13 mouse cellular contexts compared by ENCODE assay signal in genomic region chr7:19012882-19013281, GRCm38 (mm10). TPM values are rescaled to one million over a fixed set of nuclear protein-coding genes. Genes with fewer than 3 reads are reported as not detected.
A peak's percentile ranks its signal among the peaks of the same experiment; 100 is the strongest.
DNase-seq lines count a peak whose midpoint lies in the region; ATAC-seq lines count a peak whose summit lies in the region.
"Had no signal": no experiment of that assay in that cellular context is flagged by ENCODE, and none has a peak within 500 bp of the region (broad histone marks: within the 10 kb centered on the region; RNA-seq: fewer than 3 reads in every experiment).

No protein-coding gene starts in this region.

- H3K4me3 ChIP-seq in kidney, embryonic 14.5 days (ENCODE audit: low read length) = peak overlapping the region; percentile 40; the same call in 1 of the 2 replicates
- H3K4me3 ChIP-seq in kidney, embryonic 16.5 days (ENCODE audit: low read length) = no peak overlapping the region
- no peak overlapping the region for H3K4me3 ChIP-seq in limb, embryonic 15.5 days
- no peak overlapping the region for H3K4me3 ChIP-seq in stomach, embryonic 15.5 days (replicated peaks)

- no peak overlapping the region for H3K9ac ChIP-seq in kidney, embryonic 14.5 days (ENCODE audit: low read depth, low read length)
- no peak overlapping the region for H3K9ac ChIP-seq in kidney, embryonic 16.5 days (replicated peaks; ENCODE audit: low read length)
- H3K9ac ChIP-seq in limb, embryonic 15.5 days = no peak overlapping the region
- no peak overlapping the region for H3K9ac ChIP-seq in stomach, embryonic 15.5 days

- 34% methylated on average over 2 of the region's 2 CpGs for whole genome bisulfite sequencing in kidney, embryonic 14.5 days
- 42% methylated on average over 2 of the region's 2 CpGs for WGBS in kidney, embryonic 16.5 days
- WGBS in limb, embryonic 15.5 days = 42% methylated on average over 2 of the region's 2 CpGs
- WGBS in stomach, embryonic 15.5 days = 40% methylated on average over 2 of the region's 2 CpGs

- no peak for ATAC-seq in kidney, embryonic 14.5 days (ENCODE audit: low FRiP score, low TSS enrichment)
- ATAC-seq in kidney, embryonic 16.5 days (ENCODE audit: low FRiP score, low TSS enrichment) = no peak
- no peak for ATAC-seq in limb, embryonic 15.5 days (ENCODE audit: insufficient number of reproducible peaks, low FRiP score, low TSS enrichment, low read depth)
- ATAC-seq in stomach, embryonic 15.5 days (ENCODE audit: insufficient read depth, low FRiP score, low read depth) = no peak
- ATAC-seq: midbrain, embryonic 15.5 days had no signal

- H3K9me3 ChIP-seq in kidney, embryonic 14.5 days (ENCODE audit: control insufficient read depth, low read length) = no peaks in the 10 kb centered on the region
- H3K9me3 ChIP-seq in kidney, embryonic 16.5 days (ENCODE audit: low read length) = no peaks in the 10 kb centered on the region
- H3K9me3 ChIP-seq in limb, embryonic 15.5 days = no peaks in the 10 kb centered on the region
- no peaks in the 10 kb centered on the region for H3K9me3 ChIP-seq in stomach, embryonic 15.5 days
- H3K9me3 ChIP-seq: forebrain, embryonic 10.5 days; midbrain, embryonic 15.5 days had no signal

- peaks cover 18% of the 10 kb centered on the region for H3K4me1 ChIP-seq in kidney, embryonic 14.5 days (ENCODE audit: control insufficient read depth, insufficient read depth, low read length)
- peaks cover 16% of the 10 kb centered on the region for H3K4me1 ChIP-seq in kidney, embryonic 16.5 days (ENCODE audit: insufficient read depth, low read length)
- peaks cover 17% of the 10 kb centered on the region for H3K4me1 ChIP-seq in limb, embryonic 15.5 days
- H3K4me1 ChIP-seq in stomach, embryonic 15.5 days = peaks cover 28% of the 10 kb centered on the region

- DNase-seq in cerebellum, adult 11-12 months = peak; percentile 30
- no peak for DNase-seq in cerebellum, postnatal 14 days
- DNase-seq in right cerebral cortex, postnatal 10 days (ENCODE audit: low spot score in 2 of 2) = no peak
- no peak for DNase-seq in urinary bladder, adult 18-20 months (ENCODE audit: low spot score in 2 of 2)

- no peaks in the 10 kb centered on the region for H3K27me3 ChIP-seq in kidney, embryonic 14.5 days (ENCODE audit: control insufficient read depth, insufficient read depth, low read length)
- H3K27me3 ChIP-seq in kidney, embryonic 16.5 days (ENCODE audit: insufficient read depth, low read length) = no peaks in the 10 kb centered on the region
- no peaks in the 10 kb centered on the region for H3K27me3 ChIP-seq in limb, embryonic 15.5 days
- no peaks in the 10 kb centered on the region for H3K27me3 ChIP-seq in stomach, embryonic 15.5 days (replicated peaks)
- H3K27me3 ChIP-seq: midbrain, embryonic 15.5 days had no signal

- H3K27ac ChIP-seq in kidney, embryonic 14.5 days (ENCODE audit: low read depth, low read length) = no peak overlapping the region
- H3K27ac ChIP-seq in kidney, embryonic 16.5 days (ENCODE audit: low read length) = no peak overlapping the region
- peak overlapping the region; percentile 84 for H3K27ac ChIP-seq in limb, embryonic 15.5 days
- H3K27ac ChIP-seq in stomach, embryonic 15.5 days = no peak overlapping the region; the same call in 1 of the 2 replicates
- H3K27ac ChIP-seq: midbrain, embryonic 15.5 days had no signal

- 0 out of 2 replicates have a peak overlapping the region, but pooled peaks have one; percentile 70 for H3K4me2 ChIP-seq in kidney, embryonic 14.5 days (replicated peaks; ENCODE audit: low read depth, low read length)
- H3K4me2 ChIP-seq in kidney, embryonic 16.5 days (replicated peaks; ENCODE audit: low read depth, low read length) = no peak overlapping the region
- H3K4me2 ChIP-seq in limb, embryonic 15.5 days = no peak overlapping the region
- H3K4me2 ChIP-seq in stomach, embryonic 15.5 days = peak overlapping the region; percentile 3; the same call in 1 of the 2 replicates

- no peaks in the 10 kb centered on the region for H3K36me3 ChIP-seq in kidney, embryonic 14.5 days (ENCODE audit: control insufficient read depth, insufficient read depth, low read length)
- no peaks in the 10 kb centered on the region for H3K36me3 ChIP-seq in kidney, embryonic 16.5 days (ENCODE audit: insufficient read depth, low read length)
- H3K36me3 ChIP-seq in limb, embryonic 15.5 days = peaks cover 2% of the 10 kb centered on the region; the same call in 1 of the 2 replicates
- no peaks in the 10 kb centered on the region for H3K36me3 ChIP-seq in stomach, embryonic 15.5 days
- H3K36me3 ChIP-seq: midbrain, embryonic 15.5 days had no signal

RNA-seq across cellular contexts. Expression of gene Irf2bp1, which starts 9.0 kb away (rescaled TPM):
- 28.6 and 30.3 TPM in 2 replicates for polyA plus RNA-seq in kidney, embryonic 14.5 days (2014; fragmentation: Nextera tagmentation; extraction: Ambion mirVana)
- polyA plus RNA-seq in kidney, embryonic 16.5 days (2015; fragmentation: Nextera tagmentation; extraction: Ambion mirVana) = 21.4 and 23.5 TPM in 2 replicates
- 24.0 and 26.1 TPM in 2 replicates for polyA plus RNA-seq in limb, embryonic 15.5 days (2015; fragmentation: Nextera tagmentation; extraction: Ambion mirVana)
- polyA plus RNA-seq in stomach, embryonic 15.5 days (2015; fragmentation: Nextera tagmentation; extraction: Ambion mirVana) = 23.5 and 28.0 TPM in 2 replicates

RNA-seq across cellular contexts. Expression of gene Foxa3, which starts 10.5 kb away (rescaled TPM):
- not detected in 2 replicates for polyA plus RNA-seq in kidney, embryonic 14.5 days (2014; fragmentation: Nextera tagmentation; extraction: Ambion mirVana)
- 0.35 and 0.75 TPM in 2 replicates for polyA plus RNA-seq in kidney, embryonic 16.5 days (2015; fragmentation: Nextera tagmentation; extraction: Ambion mirVana)
- polyA plus RNA-seq in limb, embryonic 15.5 days (2015; fragmentation: Nextera tagmentation; extraction: Ambion mirVana) = 3.8 and 3.9 TPM in 2 replicates
- polyA plus RNA-seq in stomach, embryonic 15.5 days (2015; fragmentation: Nextera tagmentation; extraction: Ambion mirVana) = 30.2 and 32.7 TPM in 2 replicates
- polyA plus RNA-seq: forebrain, embryonic 10.5 days; midbrain, embryonic 15.5 days; neural tube, embryonic 11.5 days had no signal

RNA-seq across cellular contexts. Expression of gene Sympk, which starts 11.3 kb away (rescaled TPM):
- polyA plus RNA-seq in kidney, embryonic 14.5 days (2014; fragmentation: Nextera tagmentation; extraction: Ambion mirVana) = 26.7 and 39.4 TPM in 2 replicates
- 34.0 and 35.6 TPM in 2 replicates for polyA plus RNA-seq in kidney, embryonic 16.5 days (2015; fragmentation: Nextera tagmentation; extraction: Ambion mirVana)
- polyA plus RNA-seq in limb, embryonic 15.5 days (2015; fragmentation: Nextera tagmentation; extraction: Ambion mirVana) = 28.8 and 32.7 TPM in 2 replicates
- 28.1 and 32.3 TPM in 2 replicates for polyA plus RNA-seq in stomach, embryonic 15.5 days (2015; fragmentation: Nextera tagmentation; extraction: Ambion mirVana)

RNA-seq across cellular contexts. Expression of gene Mypop, which starts 21.8 kb away (rescaled TPM):
- 3.9 and 4.9 TPM in 2 replicates for polyA plus RNA-seq in kidney, embryonic 14.5 days (2014; fragmentation: Nextera tagmentation; extraction: Ambion mirVana)
- polyA plus RNA-seq in kidney, embryonic 16.5 days (2015; fragmentation: Nextera tagmentation; extraction: Ambion mirVana) = 3.3 and 4.0 TPM in 2 replicates
- polyA plus RNA-seq in limb, embryonic 15.5 days (2015; fragmentation: Nextera tagmentation; extraction: Ambion mirVana) = 5.2 and 5.3 TPM in 2 replicates
- 2.8 and 3.7 TPM in 2 replicates for polyA plus RNA-seq in stomach, embryonic 15.5 days (2015; fragmentation: Nextera tagmentation; extraction: Ambion mirVana)

RNA-seq across cellular contexts. Expression of gene Nanos2, which starts 25.7 kb away (rescaled TPM):
- not detected in 2 replicates for polyA plus RNA-seq in kidney, embryonic 14.5 days (2014; fragmentation: Nextera tagmentation; extraction: Ambion mirVana)
- polyA plus RNA-seq in kidney, embryonic 16.5 days (2015; fragmentation: Nextera tagmentation; extraction: Ambion mirVana) = not detected in 2 replicates
- polyA plus RNA-seq in limb, embryonic 15.5 days (2015; fragmentation: Nextera tagmentation; extraction: Ambion mirVana) = not detected in 2 replicates
- polyA plus RNA-seq in stomach, embryonic 15.5 days (2015; fragmentation: Nextera tagmentation; extraction: Ambion mirVana) = not detected in 2 replicates
- polyA plus RNA-seq: heart, embryonic 16.5 days; thymus, postnatal 0 days had no signal

Comparison
In these comparisons a context has a peak if more than half of its experiments do, and no peak if none do; other contexts are left out.
1. H3K4me2 ChIP-seq: peak in kidney, embryonic 14.5 days (single experiment) and stomach, embryonic 15.5 days (single experiment); none in kidney, embryonic 16.5 days (single experiment) and limb, embryonic 15.5 days (single experiment).